Mouse (Mus musculus): Measurements from ENCODE around the gene Tmem160.

The Tmem160 gene

GRCm38 (mm10) chr7:16452587-16453073, at the start of gene Tmem160:
Gene Tmem160 (plus strand): TSS chr7:16452779.
- DNase-seq (ENCODE audit: low spot score in 2 of 2) = peak; percentile 93 to 95

GRCm38 (mm10) chr7:16402968-16403948, 49.3 kb upstream of the Tmem160 start:
- DNase-seq (ENCODE audit: low spot score in 2 of 2) = no peak

GRCm38 (mm10) chr7:16404315-16405072, 48.1 kb upstream of the Tmem160 start:
- no peak for DNase-seq (ENCODE audit: low spot score in 2 of 2)

DNA sequence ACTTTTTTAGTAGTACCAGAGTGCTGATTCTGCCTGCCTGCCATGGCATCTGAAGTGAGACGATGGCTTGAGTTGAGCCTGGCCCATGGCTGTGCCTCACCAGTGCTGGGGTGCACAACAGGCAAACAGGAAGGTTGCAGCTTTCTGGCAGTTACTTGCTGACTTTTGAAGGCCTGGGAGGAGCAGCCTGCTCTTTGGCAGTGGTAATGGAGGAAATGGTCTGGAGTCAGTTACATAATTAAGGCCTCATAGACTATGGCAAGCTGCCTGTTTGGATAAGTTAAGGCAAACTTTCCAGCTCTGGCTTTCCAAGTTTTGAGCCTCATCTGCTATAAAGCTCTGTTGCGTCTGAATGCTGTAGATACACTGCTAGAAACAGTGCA, 47.5 kb upstream of the Tmem160 start:
- no peak for DNase-seq (ENCODE audit: low spot score in 2 of 2)

DNA sequence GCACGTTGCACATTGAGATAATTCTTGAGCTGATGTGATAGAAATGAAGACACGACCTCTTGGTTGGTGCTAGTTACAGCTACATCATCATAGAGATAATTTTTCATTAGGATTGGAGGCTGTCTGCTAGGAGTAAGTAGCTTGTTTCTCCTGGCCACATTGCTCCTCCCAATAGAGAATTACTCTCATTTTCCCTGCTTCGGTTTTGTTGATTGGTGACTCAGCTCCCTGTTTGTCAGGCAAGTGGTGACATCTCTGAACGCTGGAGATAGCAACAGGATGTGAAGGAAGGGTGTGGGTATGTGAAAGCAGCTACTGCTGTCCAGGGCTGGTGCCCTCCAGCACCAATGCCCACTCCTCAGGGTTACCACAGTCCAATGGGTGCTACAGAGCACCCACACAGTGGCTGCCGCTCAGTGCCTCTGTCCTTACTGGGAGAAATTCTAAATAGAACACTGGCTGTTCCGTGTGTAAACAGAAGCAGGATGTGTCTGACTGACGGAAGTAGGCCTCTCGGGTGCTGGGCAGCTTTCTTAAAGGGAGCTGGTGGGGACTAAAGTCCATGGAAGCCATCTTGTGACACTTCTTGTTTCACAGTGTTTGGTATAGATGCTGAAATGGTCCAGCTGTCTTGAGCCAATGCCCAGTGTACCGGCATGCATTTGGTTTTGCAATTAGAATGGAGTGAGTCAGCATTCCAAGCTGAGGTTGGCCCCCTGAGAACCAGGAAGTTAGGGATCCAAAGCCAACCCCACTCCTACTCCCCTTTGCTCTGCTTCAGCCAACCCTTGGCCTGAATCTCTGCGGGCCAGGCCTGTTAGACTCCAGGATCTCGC, 46.8 kb upstream of the Tmem160 start:
- peak in 1 of 2 experiments; percentile 50 for DNase-seq (ENCODE audit: low spot score in 2 of 2)

DNA sequence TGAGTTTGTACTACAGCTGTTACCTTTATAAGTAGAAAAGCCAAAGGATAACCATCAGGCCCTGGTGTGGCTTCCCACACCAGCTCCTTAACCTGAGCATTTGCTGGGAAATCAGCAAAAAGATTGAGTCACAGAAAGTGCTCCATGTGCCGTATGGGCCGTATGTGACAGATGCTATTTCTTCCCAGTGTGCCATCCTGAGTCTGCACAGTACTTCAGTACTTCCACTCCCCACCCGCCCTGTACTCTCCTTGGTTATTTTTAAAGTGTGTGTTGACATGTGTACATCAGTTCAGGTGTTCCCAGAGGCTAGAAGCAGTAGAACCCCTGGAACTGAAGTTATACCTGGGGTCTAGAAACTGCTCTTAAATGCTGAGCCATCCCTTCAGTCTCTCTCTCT, 45.6 kb upstream of the Tmem160 start:
- DNase-seq (ENCODE audit: low spot score in 2 of 2) = no peak

GRCm38 (mm10) chr7:16411100-16411499, 41.5 kb upstream of the Tmem160 start:
- DNase-seq (ENCODE audit: low spot score in 2 of 2) = no peak

DNA sequence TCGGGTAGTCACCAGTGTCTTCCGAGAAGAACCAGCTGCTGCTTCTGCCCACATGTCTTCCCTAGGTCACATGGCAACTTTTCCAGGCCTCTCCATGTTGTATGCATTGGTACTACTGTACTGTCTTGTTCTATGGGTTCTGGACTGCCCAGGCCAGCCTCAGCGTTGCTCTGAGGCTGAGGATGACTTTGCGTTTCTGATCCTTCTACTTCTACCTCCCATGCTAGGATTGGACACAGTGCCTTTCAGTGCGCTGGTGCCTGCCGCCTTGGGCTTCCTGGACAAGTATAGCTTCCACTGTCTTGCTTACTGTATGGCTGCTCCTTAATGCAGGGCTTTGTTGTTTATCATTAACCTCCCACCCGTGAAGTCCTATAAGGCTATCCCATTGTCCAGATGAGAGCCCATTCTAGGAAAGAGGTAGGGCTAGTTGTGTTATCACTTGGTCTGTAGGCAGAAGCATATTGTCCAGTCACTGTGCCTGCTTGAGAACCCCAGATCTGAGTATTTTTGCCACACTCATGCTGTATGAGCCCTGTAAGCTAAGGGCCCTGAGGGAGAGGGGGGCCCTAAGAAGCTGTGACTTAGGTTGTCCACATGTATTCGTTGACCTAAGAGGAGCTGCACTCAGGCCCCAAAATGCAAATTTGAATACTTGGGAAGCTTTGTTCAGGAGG, 40.2 kb upstream of the Tmem160 start:
- no peak for DNase-seq (ENCODE audit: low spot score in 2 of 2)

- DNase-seq (ENCODE audit: low spot score in 2 of 2) = no peak
Measured at GRCm38 (mm10) chr7:16412930-16413329, 39.6 kb upstream of the Tmem160 start.

DNA sequence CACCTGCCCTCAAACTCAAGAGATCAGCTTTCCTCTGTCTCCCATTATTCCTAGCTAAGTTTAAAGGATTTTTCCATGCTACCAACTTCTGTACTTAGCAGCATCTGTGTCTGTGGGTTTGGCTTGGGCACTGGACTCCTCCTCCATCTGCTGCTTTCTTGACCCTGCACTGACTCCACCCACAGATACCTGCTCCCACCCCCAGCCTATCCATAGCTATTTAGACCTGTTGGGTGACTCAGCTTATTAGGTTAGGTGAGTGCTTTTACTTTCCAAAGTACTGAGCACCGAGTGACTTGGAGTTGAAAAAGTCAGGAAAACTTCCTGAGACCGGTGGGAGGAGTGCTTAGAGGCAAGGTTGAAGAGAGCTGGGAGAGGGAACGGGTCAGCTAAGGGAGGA, 37.2 kb upstream of the Tmem160 start:
- DNase-seq (ENCODE audit: low spot score in 2 of 2) = no peak

- no peak for DNase-seq (ENCODE audit: low spot score in 2 of 2)
Measured at GRCm38 (mm10) chr7:16417141-16417771, 35.3 kb upstream of the Tmem160 start.

DNA sequence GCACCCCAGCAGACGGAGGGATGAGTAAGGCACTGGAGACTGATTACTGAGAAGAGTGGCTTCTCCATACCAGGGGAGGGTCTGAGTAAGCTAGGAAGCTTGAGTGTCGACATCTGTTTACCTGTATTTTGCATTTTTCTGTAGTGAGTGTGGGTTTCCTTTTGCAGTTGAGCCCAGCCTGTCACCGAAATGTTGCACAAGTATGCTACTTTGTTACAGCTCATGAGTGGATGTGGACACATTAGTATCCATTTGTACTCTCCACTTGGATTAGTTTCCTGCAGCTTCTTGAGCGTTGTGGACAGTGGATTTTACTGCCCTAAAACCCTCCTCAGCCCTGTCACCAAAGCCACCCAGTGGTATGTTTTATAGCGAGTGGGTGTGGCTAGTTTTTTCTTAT, 33.9 kb upstream of the Tmem160 start:
- no peak for DNase-seq (ENCODE audit: low spot score in 2 of 2)

DNA sequence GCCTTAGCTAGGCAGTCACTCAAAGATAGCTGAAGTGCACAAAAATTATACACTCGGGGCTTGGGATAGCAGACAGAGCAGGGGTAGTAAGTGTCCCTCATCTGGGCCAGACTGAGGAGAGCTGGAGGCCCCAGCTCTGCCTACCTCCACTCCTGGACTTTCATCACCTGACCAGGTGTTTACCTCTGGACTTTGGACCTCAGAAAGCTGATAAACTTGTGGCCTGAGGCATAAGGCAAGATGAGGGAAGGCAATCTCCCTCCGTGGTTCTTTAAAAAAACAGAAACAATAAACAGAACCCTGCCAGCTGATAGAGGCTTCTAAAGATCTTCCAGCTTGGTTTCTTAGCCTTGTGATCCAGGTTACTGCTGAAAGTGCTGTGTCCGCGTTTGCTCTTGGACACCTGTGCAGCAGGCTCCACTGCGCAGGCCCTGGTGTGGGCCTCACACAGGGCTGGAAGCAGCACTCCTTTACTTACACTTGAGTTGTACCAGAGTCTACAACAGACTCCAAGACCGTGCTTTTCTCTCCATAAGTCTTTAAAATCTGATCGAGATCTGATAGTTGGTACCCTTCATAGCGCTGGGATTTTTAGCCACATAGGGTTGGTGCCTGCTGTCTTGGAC, 32.0 kb upstream of the Tmem160 start:
- no peak for DNase-seq (ENCODE audit: low spot score in 2 of 2)

DNA sequence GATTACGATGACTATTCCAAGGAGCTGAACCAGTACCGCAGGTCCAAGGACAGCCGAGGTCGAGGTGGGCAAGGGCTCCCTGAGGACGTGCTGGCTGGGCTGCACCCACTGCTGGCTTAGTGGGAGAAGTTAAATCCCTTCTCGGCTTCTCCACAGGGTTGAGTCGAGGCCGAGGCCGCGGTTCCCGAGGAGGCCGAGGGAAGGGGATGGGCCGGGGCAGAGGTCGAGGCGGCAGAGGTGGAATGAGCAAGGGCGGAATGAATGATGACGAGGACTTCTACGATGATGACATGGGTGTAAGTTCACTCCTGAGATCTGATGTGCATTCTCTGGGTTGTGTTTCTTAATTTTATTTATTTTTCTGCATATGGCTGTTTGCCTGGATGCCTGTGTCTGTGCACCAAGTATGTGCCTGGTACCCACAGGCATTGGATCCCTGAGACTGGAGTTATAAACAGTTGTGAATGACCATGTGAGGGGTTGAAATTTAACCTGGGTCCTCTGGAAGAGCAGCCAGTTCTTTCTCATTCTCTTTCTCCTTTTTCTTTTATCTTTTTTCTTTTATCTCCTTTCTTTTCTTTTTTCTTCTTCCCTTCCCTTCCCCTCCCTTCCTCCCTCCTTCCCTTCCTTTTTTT, 30.2 kb upstream of the Tmem160 start:
- DNase-seq (ENCODE audit: low spot score in 2 of 2) = no peak

DNA sequence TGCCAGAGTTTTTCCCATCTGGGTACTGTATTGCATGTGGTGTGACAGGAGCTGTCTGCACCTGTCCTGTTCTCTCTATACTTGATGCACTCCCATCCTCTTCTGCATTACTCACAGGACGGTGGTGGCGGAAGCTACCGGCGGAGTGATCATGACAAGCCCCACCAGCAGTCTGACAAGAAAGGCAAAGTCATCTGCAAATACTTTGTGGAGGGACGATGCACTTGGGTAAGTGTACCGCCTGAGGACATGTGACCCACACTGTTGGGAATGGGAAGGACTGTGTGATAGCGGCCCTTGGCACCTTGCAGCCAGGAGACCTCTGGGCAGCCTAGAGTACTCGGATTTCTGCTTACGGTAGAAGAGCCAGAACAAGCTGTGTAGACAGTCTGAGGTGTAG, 28.8 kb upstream of the Tmem160 start:
- DNase-seq (ENCODE audit: low spot score in 2 of 2) = no peak

DNA sequence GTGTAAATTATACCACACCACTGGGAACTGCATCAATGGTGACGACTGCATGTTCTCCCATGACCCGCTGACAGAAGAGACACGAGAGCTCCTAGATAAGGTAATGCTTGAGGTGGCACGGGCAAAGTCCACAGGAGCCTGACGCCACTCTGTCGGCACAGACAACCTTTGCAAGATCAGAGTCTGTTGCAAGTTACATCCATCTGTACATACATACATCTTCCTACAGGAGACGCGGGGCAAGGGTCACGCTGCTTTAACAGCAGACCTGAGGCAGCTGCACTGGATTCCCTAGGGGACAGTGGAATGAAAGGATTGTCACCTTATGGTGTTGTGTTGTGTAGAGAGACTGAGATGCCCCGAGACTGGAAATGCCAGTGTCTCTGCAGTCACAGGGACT, 26.9 kb upstream of the Tmem160 start:
- DNase-seq (ENCODE audit: low spot score in 2 of 2) = no peak

DNA sequence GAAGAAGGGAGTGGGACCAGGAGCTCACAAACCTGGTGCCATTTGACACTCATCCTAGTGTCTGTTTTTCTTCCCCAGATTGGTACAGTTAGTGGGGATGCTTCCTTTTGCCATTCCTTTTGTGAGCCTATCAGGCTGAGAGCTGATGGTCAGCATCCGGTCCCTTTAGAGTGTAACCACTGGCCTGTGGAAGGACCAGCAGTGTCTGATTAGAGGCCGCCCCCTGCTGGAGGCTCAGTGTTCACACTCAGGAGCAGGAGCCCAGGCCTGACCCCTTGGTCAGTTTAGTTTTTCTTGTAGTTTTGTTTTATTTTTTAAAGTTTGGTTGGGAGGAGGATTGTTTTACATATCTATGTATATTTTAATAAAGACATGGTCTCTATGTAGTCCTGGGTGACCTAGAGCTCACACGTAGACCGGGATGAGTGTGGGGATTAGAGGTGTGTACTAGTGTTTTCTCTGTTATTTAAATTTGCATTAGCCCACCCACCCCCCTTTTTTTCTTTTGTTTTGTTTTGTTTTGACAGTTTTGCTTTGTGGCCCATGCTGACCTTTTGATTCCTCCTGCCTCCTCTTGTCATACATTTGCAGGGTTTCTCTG, 26.4 kb upstream of the Tmem160 start:
- peak in 1 of 2 experiments; percentile 64 for DNase-seq (ENCODE audit: low spot score in 2 of 2)

DNA sequence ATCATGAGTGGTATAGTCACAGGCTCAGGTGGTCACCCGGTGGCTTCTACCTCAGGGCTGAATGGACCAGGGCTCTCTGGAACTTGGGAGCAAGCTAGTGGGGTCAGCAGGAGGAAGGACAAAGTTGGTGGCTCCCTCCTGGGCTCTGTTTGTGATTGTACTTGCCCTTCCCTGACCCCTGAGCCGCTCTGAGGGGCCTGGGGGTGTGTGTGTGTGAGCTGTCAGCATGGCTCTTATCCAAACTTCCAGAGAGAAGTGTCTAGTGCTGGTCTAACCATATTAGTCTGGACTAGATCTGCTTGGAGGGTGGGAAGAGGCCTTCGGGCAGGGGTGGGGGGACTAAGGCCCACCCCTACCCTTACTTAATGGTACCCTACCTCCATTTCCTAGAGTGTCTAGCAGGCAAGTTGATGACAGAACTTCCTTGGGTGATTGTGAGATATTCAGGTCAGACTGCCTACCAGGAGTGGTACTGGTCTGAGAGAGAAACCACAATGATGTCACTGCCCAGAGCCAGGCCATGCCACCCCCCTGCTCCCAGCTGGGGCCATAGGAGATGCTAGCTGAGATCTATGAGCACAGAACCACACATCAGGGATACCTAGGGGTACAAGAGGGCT, 19.1 kb upstream of the Tmem160 start:
- DNase-seq (ENCODE audit: low spot score in 2 of 2) = no peak

DNA sequence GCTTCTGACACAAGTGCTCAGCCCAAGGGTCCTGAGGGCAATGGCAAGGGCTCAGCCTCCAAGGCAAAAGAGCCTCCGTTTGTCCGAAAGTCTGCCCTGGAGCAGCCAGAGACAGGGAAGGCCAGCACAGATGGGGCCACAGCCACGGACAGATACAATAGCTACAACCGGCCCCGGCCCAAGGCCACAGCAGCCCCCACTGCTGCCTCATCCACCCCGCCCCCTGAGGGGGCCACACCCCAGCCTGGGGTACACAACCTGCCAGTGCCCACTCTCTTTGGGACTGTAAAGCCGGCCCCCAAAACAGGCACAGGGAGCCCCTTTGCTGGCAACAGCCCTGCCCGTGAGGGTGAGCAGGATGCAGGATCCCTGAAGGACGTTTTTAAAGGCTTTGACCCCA, 17.5 kb upstream of the Tmem160 start:
- no peak for DNase-seq (ENCODE audit: low spot score in 2 of 2)
